Mouse (Mus musculus) erythroblast, embryonic 14.5 days (primary cell): ENCODE results near the gene Fam19a2.

Source experiments
- GATA1 ChIP-seq: IDR thresholded peaks from 2 replicates; pipeline ENCODE4 v1.6.1; 2012; ENCODE audit warnings: low read length, inconsistent platforms, mixed read lengths
- TAL1 ChIP-seq: IDR thresholded peaks from 3 replicates; pipeline ENCODE4 v1.6.1; 2012; ENCODE audit warnings: low read length, inconsistent platforms, mixed read lengths

GRCm38 (mm10) chr10:123383277-123383676 is 119.5 kb downstream of the Fam19a2 start:
- TF ChIP-seq TAL1 (no peak), GATA1 (no peak)
